Mouse (Mus musculus) stomach, postnatal 0 days (tissue): ENCODE results near the gene Ssh3.

ENCODE experiments used
- CTCF ChIP-seq: IDR thresholded peaks from 2 replicates; pipeline ENCODE4 v1.5.1; 2016; ENCODE audit warnings: antibody characterized with exemption, low read depth, mild to moderate bottlenecking, moderate library complexity
- EP300 ChIP-seq: optimal IDR thresholded peaks from 2 replicates; pipeline ENCODE3; 2016; ENCODE audit warnings: antibody characterized with exemption

DNA sequence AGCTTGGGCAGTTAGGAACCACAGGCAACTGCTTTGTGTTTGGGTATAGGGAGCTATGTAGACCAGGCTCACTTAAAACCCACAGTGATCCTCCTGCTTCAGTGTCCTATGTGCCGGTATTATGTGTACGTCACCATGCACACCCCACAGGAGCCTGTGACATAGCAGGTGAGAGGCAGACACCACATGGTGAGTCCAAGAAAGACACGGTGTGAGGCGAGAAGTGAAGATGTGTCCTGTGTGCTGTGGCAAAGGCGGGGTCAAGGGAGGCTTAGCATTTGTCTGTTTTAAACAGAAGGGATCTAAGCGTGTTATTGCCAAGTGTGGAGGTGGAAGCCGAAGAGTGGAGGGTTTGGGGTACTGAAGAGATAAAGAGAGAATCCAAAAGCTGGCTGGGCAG is 42.2 kb downstream of the Ssh3 start:
- TF ChIP-seq CTCF (no peak), EP300 (no peak)
